Mouse (Mus musculus): ENCODE measurements at regions not wholly inside any gene's neighbourhood (a gene's known extent, or its start where the extent isn't known, plus 50 kb on each side); places are given as distances from the start of the nearest gene placed in this dataset.

DNA sequence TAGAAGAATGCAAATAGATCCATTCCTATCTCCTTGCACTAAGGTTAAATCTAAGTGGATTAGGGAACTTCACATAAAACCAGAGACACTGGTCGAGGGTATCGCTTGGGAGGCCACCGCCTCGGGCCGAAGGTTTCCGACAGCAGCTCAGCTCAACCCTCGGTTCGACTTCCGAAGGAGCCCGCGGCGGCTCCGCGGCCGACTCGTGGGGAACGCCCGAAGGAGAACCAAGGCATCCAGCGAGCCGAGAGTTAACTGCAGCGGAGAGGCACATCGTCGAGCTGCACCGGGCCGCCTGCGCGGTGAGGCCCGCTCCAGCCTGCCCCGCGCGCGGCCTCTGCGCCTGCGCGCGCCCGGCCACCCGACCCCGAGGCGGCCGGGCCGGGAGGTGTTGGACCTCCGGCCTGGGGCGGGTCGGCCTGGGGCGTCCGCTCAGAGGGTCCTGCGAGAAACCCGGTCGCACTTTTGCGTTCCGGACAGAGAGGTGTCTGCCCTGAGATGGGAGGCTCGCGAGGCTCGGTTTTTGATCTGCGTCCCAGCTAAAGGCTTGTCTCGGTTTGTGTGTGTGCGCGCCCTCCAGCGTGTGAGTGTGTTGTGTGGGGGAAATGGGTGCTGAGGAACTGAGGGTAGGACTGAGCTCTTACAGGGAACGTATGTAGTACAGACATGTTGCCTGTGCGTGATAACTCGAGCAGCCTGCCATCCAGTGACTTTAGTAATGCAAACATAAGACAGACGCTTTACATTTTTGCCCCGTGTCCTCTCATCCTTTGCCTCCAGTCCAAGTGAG, 50.9 kb upstream of the Vmn2r9 start:
- DNase-seq (ENCODE audit: extremely low spot score in 1 of 2, low spot score in 1 of 2) = peak; percentile 3 to 18

All from layer of hippocampus, postnatal 25 days (tissue).